Mouse (Mus musculus) stomach, postnatal 0 days (tissue): ENCODE data around the gene P3h1.

Experiments used
- CTCF ChIP-seq: IDR thresholded peaks from 2 replicates; pipeline ENCODE4 v1.5.1; 2016; ENCODE audit warnings: antibody characterized with exemption, low read depth, mild to moderate bottlenecking, moderate library complexity
- EP300 ChIP-seq: optimal IDR thresholded peaks from 2 replicates; pipeline ENCODE3; 2016; ENCODE audit warnings: antibody characterized with exemption

DNA sequence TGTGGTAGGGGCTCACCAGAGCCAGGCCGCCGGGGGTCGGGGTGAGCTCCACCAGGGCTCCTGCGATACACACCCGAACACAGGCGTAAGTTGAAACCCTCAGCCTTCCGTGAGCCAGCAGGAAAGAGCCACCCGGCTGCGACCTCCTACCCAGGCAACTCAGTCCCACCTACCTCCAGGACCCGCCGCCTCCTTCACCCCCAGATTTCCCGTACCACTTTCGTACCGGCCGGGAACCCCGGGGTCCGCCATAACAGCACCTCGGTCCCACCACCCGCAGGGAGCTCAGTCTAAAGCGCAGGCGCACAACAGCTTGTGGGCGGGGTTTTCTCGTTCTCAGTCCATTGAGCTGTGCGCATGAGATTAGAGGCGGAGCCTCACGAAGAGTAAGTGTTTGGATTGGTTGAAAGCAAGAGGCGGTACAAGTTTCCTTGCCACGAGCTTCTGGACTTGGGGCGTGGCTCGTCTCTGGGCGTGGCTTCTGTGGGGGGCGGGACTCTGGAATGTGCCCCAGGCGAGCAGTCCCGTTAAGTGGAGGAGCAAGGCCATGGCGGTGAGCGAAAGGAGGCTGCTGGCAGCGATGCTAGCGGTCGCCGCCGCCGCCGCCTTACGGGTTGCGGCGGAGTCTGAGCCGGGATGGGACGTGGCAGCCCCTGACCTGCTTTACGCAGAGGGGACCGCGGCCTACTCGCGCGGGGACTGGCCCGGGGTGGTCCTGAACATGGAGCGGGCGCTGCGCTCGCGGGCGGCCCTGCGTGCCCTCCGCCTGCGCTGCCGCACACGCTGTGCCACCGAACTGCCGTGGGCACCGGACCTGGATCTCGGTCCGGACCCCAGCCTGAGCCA, at the start of gene P3h1, which contains the start of gene AU022252:
- TF ChIP-seq EP300 (no peak), CTCF (no peak)
